Mouse (Mus musculus): ENCODE measurements at regions not wholly inside any gene's neighbourhood (a gene's known extent, or its start where the extent isn't known, plus 50 kb on each side); places are given as distances from the start of the nearest gene placed in this dataset.

GRCm38 (mm10) chr12:27468141-27468540 is 125.8 kb upstream of the Sox11 start:
- no peaks in the 10 kb centered on the region for H3K9me3 ChIP-seq
- 75% methylated on average over 3 of the region's 3 CpGs for WGBS
- ATAC-seq (ENCODE audit: insufficient number of reproducible peaks, low FRiP score, low TSS enrichment, low read depth), result no peak
- no peak overlapping the region for H3K9ac ChIP-seq
- H3K4me3 ChIP-seq, result no peak overlapping the region
- no peak overlapping the region for H3K4me2 ChIP-seq
- H3K27ac ChIP-seq, result no peak overlapping the region
- H3K36me3 ChIP-seq, result no peaks in the 10 kb centered on the region
- peaks cover 25% of the 10 kb centered on the region for H3K4me1 ChIP-seq
- H3K27me3 ChIP-seq, result no peaks in the 10 kb centered on the region

- peak; percentile 74; the same call in 1 of the 2 replicates for ATAC-seq (ENCODE audit: insufficient number of reproducible peaks, low FRiP score, low TSS enrichment, low read depth)
- Histone ChIP-seq H3K4me3 (no peak overlapping the region), H3K9ac (no peak overlapping the region), H3K36me3 (no peaks in the 10 kb centered on the region), H3K4me2 (no peak overlapping the region), H3K9me3 (no peaks in the 10 kb centered on the region), H3K27me3 (0 out of 2 replicates have a peak, but pooled peaks cover 3% of the 10 kb centered on the region), H3K27ac (no peak overlapping the region), H3K4me1 (peaks cover 15% of the 10 kb centered on the region)
- 15% methylated on average over 3 of the region's 3 CpGs for WGBS
Observed at GRCm38 (mm10) chr12:27465499-27466150, 123.3 kb upstream of the Sox11 start.

- H3K36me3 ChIP-seq, result no peaks in the 10 kb centered on the region
- H3K4me2 ChIP-seq, result no peak overlapping the region
- H3K4me1 ChIP-seq, result no peaks in the 10 kb centered on the region
- no peak overlapping the region for H3K4me3 ChIP-seq
- H3K9me3 ChIP-seq, result no peaks in the 10 kb centered on the region
- H3K27me3 ChIP-seq, result 0 out of 2 replicates have a peak, but pooled peaks cover 3% of the 10 kb centered on the region
- H3K27ac ChIP-seq, result no peak overlapping the region
- no peak for ATAC-seq (ENCODE audit: insufficient number of reproducible peaks, low FRiP score, low TSS enrichment, low read depth)
- H3K9ac ChIP-seq, result no peak overlapping the region
- 68% methylated on average over 4 of the region's 4 CpGs for WGBS
Observed at GRCm38 (mm10) chr12:27458674-27459073, 116.3 kb upstream of the Sox11 start.

- Histone ChIP-seq H3K36me3 (no peaks in the 10 kb centered on the region), H3K4me2 (no peak overlapping the region), H3K27ac (no peak overlapping the region), H3K27me3 (no peaks in the 10 kb centered on the region), H3K4me1 (no peaks in the 10 kb centered on the region), H3K9me3 (no peaks in the 10 kb centered on the region), H3K4me3 (no peak overlapping the region), H3K9ac (no peak overlapping the region)
- no peak for ATAC-seq (ENCODE audit: insufficient number of reproducible peaks, low FRiP score, low TSS enrichment, low read depth)
- WGBS, result 33% methylated on average over 6 of the region's 6 CpGs
Observed at GRCm38 (mm10) chr12:27437661-27438345, 95.4 kb upstream of the Sox11 start.

GRCm38 (mm10) chr12:27431338-27431737 is 89.0 kb upstream of the Sox11 start:
- H3K4me3 ChIP-seq, result no peak overlapping the region
- WGBS, result 71% methylated on average over 2 of the region's 2 CpGs
- no peaks in the 10 kb centered on the region for H3K9me3 ChIP-seq
- no peak overlapping the region for H3K9ac ChIP-seq
- H3K4me1 ChIP-seq, result no peaks in the 10 kb centered on the region
- no peaks in the 10 kb centered on the region for H3K27me3 ChIP-seq
- no peaks in the 10 kb centered on the region for H3K36me3 ChIP-seq
- ATAC-seq (ENCODE audit: insufficient number of reproducible peaks, low FRiP score, low TSS enrichment, low read depth), result no peak
- H3K27ac ChIP-seq, result no peak overlapping the region
- H3K4me2 ChIP-seq, result no peak overlapping the region

- H3K4me3 ChIP-seq, result no peak overlapping the region
- H3K27me3 ChIP-seq, result no peaks in the 10 kb centered on the region
- H3K9ac ChIP-seq, result no peak overlapping the region
- H3K9me3 ChIP-seq, result no peaks in the 10 kb centered on the region
- ATAC-seq (ENCODE audit: insufficient number of reproducible peaks, low FRiP score, low TSS enrichment, low read depth), result no peak
- 68% methylated on average over 8 of the region's 8 CpGs for WGBS
- no peak overlapping the region for H3K27ac ChIP-seq
- H3K36me3 ChIP-seq, result no peaks in the 10 kb centered on the region
- no peak overlapping the region for H3K4me2 ChIP-seq
- H3K4me1 ChIP-seq, result no peaks in the 10 kb centered on the region
Observed at GRCm38 (mm10) chr12:27417387-27418009, 75.1 kb upstream of the Sox11 start.

GRCm38 (mm10) chr12:27410555-27410954 is 68.2 kb upstream of the Sox11 start:
- no peak overlapping the region for H3K27ac ChIP-seq
- H3K9ac ChIP-seq, result no peak overlapping the region
- H3K27me3 ChIP-seq, result no peaks in the 10 kb centered on the region
- H3K4me3 ChIP-seq, result no peak overlapping the region
- 26% methylated on average over 4 of the region's 4 CpGs for WGBS
- H3K36me3 ChIP-seq, result no peaks in the 10 kb centered on the region
- no peaks in the 10 kb centered on the region for H3K4me1 ChIP-seq
- no peak for ATAC-seq (ENCODE audit: insufficient number of reproducible peaks, low FRiP score, low TSS enrichment, low read depth)
- H3K9me3 ChIP-seq, result no peaks in the 10 kb centered on the region
- no peak overlapping the region for H3K4me2 ChIP-seq

- no peak overlapping the region for H3K4me3 ChIP-seq
- H3K4me1 ChIP-seq, result no peaks in the 10 kb centered on the region
- WGBS, result 71% methylated on average over 4 of the region's 4 CpGs
- no peak overlapping the region for H3K9ac ChIP-seq
- no peak for ATAC-seq (ENCODE audit: insufficient number of reproducible peaks, low FRiP score, low TSS enrichment, low read depth)
- no peaks in the 10 kb centered on the region for H3K27me3 ChIP-seq
- no peak overlapping the region for H3K4me2 ChIP-seq
- no peaks in the 10 kb centered on the region for H3K36me3 ChIP-seq
- H3K9me3 ChIP-seq, result no peaks in the 10 kb centered on the region
- no peak overlapping the region for H3K27ac ChIP-seq
Observed at GRCm38 (mm10) chr12:27408440-27408839, 66.1 kb upstream of the Sox11 start.

GRCm38 (mm10) chr12:27399392-27399791 is 57.0 kb upstream of the Sox11 start:
- Histone ChIP-seq H3K27ac (no peak overlapping the region), H3K27me3 (no peaks in the 10 kb centered on the region), H3K9ac (no peak overlapping the region), H3K4me1 (no peaks in the 10 kb centered on the region), H3K4me3 (no peak overlapping the region), H3K9me3 (no peaks in the 10 kb centered on the region), H3K36me3 (no peaks in the 10 kb centered on the region), H3K4me2 (no peak overlapping the region)
- WGBS, result 67% methylated on average over 5 of the region's 5 CpGs
- ATAC-seq (ENCODE audit: insufficient number of reproducible peaks, low FRiP score, low TSS enrichment, low read depth), result no peak
